Mouse (Mus musculus) spleen, adult 12 weeks (tissue): ENCODE measurements around the gene Sumo3.

Experiments used
- DNase-seq: peaks from one replicate; pipeline ENCODE4 v3.0.0; 2022; ENCODE audit warnings: low spot score

The Sumo3 gene

GRCm38 (mm10) chr10:77626036-77626435 lies 20.1 kb downstream of the Sumo3 start:
- DNase-seq = no peak

GRCm38 (mm10) chr10:77626591-77626990 lies 20.7 kb downstream of the Sumo3 start:
- DNase-seq = no peak

- peak; percentile 73 for DNase-seq
These were observed 21.6 kb downstream of the Sumo3 start for GRCm38 (mm10) chr10:77627497-77627896.

- DNase-seq = no peak
These were observed 23.3 kb downstream of the Sumo3 start for GRCm38 (mm10) chr10:77629163-77629562.

- no peak for DNase-seq
These were observed 24.1 kb downstream of the Sumo3 start for GRCm38 (mm10) chr10:77629970-77630369.

- no peak for DNase-seq
These were observed 28.1 kb downstream of the Sumo3 start for GRCm38 (mm10) chr10:77634016-77634415.

- no peak for DNase-seq
These were observed 28.7 kb downstream of the Sumo3 start for GRCm38 (mm10) chr10:77634452-77635231.

- no peak for DNase-seq
These were observed 30.5 kb downstream of the Sumo3 start for GRCm38 (mm10) chr10:77636234-77636922.

GRCm38 (mm10) chr10:77638956-77639355 lies 33.1 kb downstream of the Sumo3 start:
- no peak for DNase-seq

- DNase-seq = no peak
These were observed 37.3 kb downstream of the Sumo3 start for GRCm38 (mm10) chr10:77643160-77643559.

- no peak for DNase-seq
These were observed 39.7 kb downstream of the Sumo3 start for GRCm38 (mm10) chr10:77645571-77645970.

- no peak for DNase-seq
These were observed 41.6 kb downstream of the Sumo3 start for GRCm38 (mm10) chr10:77647461-77647860.

- DNase-seq = no peak
These were observed 42.0 kb downstream of the Sumo3 start for GRCm38 (mm10) chr10:77647901-77648300.

- no peak for DNase-seq
These were observed 46.1 kb downstream of the Sumo3 start for GRCm38 (mm10) chr10:77652046-77652445.

GRCm38 (mm10) chr10:77658286-77658994 lies 52.5 kb downstream of the Sumo3 start:
- no peak for DNase-seq

- DNase-seq = no peak
These were observed 58.2 kb downstream of the Sumo3 start for GRCm38 (mm10) chr10:77663949-77664665.

- DNase-seq = no peak
These were observed 60.4 kb downstream of the Sumo3 start for GRCm38 (mm10) chr10:77666342-77666741.

GRCm38 (mm10) chr10:77667402-77667801 lies 61.5 kb downstream of the Sumo3 start:
- no peak for DNase-seq
